Mouse (Mus musculus): ENCODE data around the gene Sco2. TPM values are rescaled to one million over a fixed set of nuclear protein-coding genes. Genes with fewer than 3 reads are reported as not detected.

The Sco2 gene
- polyA plus RNA-seq, 1 experiment from 2014 or later: 11.9 TPM

DNA sequence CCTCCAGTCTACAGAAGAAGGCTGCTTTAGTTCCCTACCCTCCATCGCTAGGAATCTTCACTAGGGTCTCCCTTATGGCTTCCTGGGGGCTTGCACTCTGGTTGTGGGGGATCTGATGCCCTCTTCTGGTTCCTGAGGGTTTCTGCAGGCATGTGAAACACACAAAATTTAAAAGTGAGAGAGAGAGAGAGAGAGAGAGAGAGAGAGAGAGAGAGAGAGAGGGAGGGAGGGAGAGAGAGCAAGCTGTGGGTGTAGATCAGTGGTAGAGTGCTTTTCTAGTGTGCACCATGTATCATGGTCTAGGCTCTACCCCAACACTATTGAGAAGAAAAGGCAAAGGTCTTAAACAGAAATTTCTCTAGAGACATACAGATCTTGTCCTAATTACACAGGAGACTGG is 32.0 kb downstream of the Sco2 start:
- Histone ChIP-seq H3K4me2 (ENCODE audit: low read depth, low read length) (no peak overlapping the region), H3K4me1 (ENCODE audit: control insufficient read depth, insufficient read depth, low read length) (no peaks in the 10 kb centered on the region), H3K9me3 (replicated peaks; ENCODE audit: control insufficient read depth, low read length) (no peaks in the 10 kb centered on the region), H3K36me3 (ENCODE audit: control insufficient read depth, insufficient read depth) (no peaks in the 10 kb centered on the region), H3K4me3 (ENCODE audit: low read length) (no peak overlapping the region), H3K27ac (ENCODE audit: low read length) (no peak overlapping the region), H3K27me3 (ENCODE audit: control insufficient read depth, insufficient read depth, low read length) (no peaks in the 10 kb centered on the region), H3K9ac (ENCODE audit: low read length) (no peak overlapping the region)
- ATAC-seq (replicated peaks; ENCODE audit: extremely low read depth, insufficient read depth, low FRiP score): no peak
- WGBS: 33% methylated on average over 1 of the region's 1 CpGs

DNA sequence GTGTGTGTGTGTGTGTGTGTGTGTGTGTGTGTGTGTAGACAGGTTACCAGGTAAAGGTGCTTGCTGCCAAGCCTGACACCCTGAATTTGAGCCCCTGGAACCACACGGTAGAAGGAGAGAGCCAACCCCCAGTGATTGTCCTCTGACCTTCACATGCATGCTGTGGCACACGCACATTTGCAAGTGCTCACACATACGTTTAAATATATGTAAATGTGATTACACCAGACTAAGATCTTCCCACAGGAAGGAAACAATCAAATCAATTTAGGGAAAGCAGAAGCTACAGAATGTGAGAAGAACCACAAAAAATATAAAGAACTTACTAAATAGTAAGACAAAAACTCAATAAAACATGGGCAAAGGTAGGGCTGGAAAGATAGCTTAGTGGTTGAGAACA is 33.5 kb downstream of the Sco2 start:
- Histone ChIP-seq H3K4me2 (ENCODE audit: low read depth, low read length) (no peak overlapping the region), H3K36me3 (ENCODE audit: control insufficient read depth, insufficient read depth) (no peaks in the 10 kb centered on the region), H3K4me1 (ENCODE audit: control insufficient read depth, insufficient read depth, low read length) (no peaks in the 10 kb centered on the region), H3K9ac (ENCODE audit: low read length) (no peak overlapping the region), H3K4me3 (ENCODE audit: low read length) (no peak overlapping the region), H3K9me3 (replicated peaks; ENCODE audit: control insufficient read depth, low read length) (no peaks in the 10 kb centered on the region), H3K27me3 (ENCODE audit: control insufficient read depth, insufficient read depth, low read length) (no peaks in the 10 kb centered on the region), H3K27ac (ENCODE audit: low read length) (no peak overlapping the region)
- no peak for ATAC-seq (replicated peaks; ENCODE audit: extremely low read depth, insufficient read depth, low FRiP score)
- 74% methylated on average over 3 of the region's 3 CpGs for WGBS

DNA sequence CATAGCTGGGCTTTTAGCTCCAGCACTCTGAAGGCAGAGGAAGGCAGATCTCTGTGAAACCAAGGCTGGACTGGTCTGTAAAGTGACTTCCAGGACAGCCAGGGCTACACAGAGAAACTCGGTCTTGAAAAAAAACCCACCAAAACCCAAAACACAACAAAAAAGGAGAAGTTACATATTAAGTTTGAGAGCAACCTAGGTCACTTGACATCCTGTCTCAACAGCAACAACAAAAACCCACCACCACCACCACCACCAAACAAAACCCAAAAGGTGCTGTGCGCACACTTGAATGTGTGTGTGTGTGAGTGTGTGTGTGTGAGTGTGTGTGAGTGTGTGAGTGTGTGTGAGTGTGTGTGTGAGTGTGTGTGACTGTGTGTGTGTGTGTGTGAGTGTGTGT is 34.0 kb downstream of the Sco2 start:
- H3K4me1 ChIP-seq (ENCODE audit: control insufficient read depth, insufficient read depth, low read length): no peaks in the 10 kb centered on the region
- H3K4me3 ChIP-seq (ENCODE audit: low read length): no peak overlapping the region
- no peaks in the 10 kb centered on the region for H3K36me3 ChIP-seq (ENCODE audit: control insufficient read depth, insufficient read depth)
- H3K9ac ChIP-seq (ENCODE audit: low read length): no peak overlapping the region
- no peak overlapping the region for H3K27ac ChIP-seq (ENCODE audit: low read length)
- WGBS: 82% methylated on average over 2 of the region's 2 CpGs
- H3K4me2 ChIP-seq (ENCODE audit: low read depth, low read length): no peak overlapping the region
- ATAC-seq (replicated peaks; ENCODE audit: extremely low read depth, insufficient read depth, low FRiP score): no peak
- H3K9me3 ChIP-seq (replicated peaks; ENCODE audit: control insufficient read depth, low read length): no peaks in the 10 kb centered on the region
- H3K27me3 ChIP-seq (ENCODE audit: control insufficient read depth, insufficient read depth, low read length): no peaks in the 10 kb centered on the region

DNA sequence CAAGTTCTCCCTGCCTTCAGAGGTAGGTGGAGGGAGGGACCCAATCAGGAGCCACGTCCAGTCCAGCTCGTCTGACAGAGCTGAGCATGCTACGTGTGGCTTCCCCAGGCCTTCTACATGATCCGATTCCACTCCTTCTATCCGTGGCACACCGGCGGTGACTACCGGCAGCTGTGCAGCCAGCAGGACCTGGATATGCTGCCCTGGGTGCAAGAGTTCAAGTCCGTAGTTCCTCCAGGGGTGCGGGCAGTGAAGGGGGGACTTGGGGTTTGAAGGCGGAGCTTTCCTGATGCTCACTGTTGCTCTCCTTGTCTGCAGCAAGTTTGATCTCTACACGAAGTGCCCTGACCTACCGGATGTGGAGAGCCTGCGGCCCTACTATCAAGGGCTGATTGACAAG is 37.2 kb downstream of the Sco2 start:
- Histone ChIP-seq H3K4me1 (ENCODE audit: control insufficient read depth, insufficient read depth, low read length) (no peaks in the 10 kb centered on the region), H3K27me3 (ENCODE audit: control insufficient read depth, insufficient read depth, low read length) (no peaks in the 10 kb centered on the region), H3K4me2 (ENCODE audit: low read depth, low read length) (no peak overlapping the region), H3K4me3 (ENCODE audit: low read length) (no peak overlapping the region), H3K36me3 (ENCODE audit: control insufficient read depth, insufficient read depth) (no peaks in the 10 kb centered on the region), H3K9me3 (replicated peaks; ENCODE audit: control insufficient read depth, low read length) (no peaks in the 10 kb centered on the region), H3K9ac (ENCODE audit: low read length) (no peak overlapping the region), H3K27ac (ENCODE audit: low read length) (no peak overlapping the region)
- ATAC-seq (replicated peaks; ENCODE audit: extremely low read depth, insufficient read depth, low FRiP score): no peak
- 73% methylated on average over 14 of the region's 14 CpGs for WGBS

DNA sequence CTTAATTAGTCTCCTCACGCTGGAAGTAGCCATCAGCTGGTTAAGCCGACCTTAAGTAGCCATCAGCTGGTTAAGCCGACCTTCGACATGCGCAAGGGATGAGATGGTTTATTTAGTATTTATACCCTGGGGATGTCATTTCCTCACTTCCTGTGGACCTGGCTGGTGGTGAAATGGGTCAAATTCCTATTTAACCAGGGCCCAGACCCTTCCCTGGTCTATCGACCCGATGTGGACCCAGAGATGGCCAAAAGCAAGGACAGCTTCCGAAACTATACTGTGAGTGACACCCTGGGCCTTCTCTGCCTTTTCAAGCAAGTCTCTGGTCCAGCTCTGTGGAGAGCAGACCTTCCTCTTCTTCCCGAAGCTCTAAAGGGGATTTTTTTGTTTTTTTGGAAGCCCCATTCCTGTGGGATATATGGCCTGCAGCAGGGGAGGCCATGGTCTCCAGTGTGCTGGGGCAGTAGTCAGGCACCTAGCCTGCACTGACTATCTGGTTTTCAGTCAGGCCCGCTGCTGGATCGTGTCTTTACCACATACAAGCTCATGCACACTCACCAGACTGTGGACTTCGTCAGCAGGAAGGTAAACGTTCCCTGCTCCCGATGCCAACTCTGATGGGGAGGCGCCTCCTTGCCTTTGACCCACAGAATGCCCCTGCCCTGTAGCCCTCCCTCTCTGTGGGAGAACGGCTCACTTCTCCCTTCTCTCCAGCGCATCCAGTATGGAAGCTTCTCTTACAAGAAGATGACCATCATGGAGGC is 38.7 kb downstream of the Sco2 start:
- no peaks in the 10 kb centered on the region for H3K9me3 ChIP-seq (replicated peaks; ENCODE audit: control insufficient read depth, low read length)
- H3K4me2 ChIP-seq (ENCODE audit: low read depth, low read length): no peak overlapping the region
- WGBS: 79% methylated on average over 17 of the region's 17 CpGs
- ATAC-seq (replicated peaks; ENCODE audit: extremely low read depth, insufficient read depth, low FRiP score): no peak
- no peaks in the 10 kb centered on the region for H3K36me3 ChIP-seq (ENCODE audit: control insufficient read depth, insufficient read depth)
- H3K27me3 ChIP-seq (ENCODE audit: control insufficient read depth, insufficient read depth, low read length): no peaks in the 10 kb centered on the region
- no peak overlapping the region for H3K4me3 ChIP-seq (ENCODE audit: low read length)
- no peaks in the 10 kb centered on the region for H3K4me1 ChIP-seq (ENCODE audit: control insufficient read depth, insufficient read depth, low read length)
- H3K9ac ChIP-seq (ENCODE audit: low read length): no peak overlapping the region
- H3K27ac ChIP-seq (ENCODE audit: low read length): no peak overlapping the region

DNA sequence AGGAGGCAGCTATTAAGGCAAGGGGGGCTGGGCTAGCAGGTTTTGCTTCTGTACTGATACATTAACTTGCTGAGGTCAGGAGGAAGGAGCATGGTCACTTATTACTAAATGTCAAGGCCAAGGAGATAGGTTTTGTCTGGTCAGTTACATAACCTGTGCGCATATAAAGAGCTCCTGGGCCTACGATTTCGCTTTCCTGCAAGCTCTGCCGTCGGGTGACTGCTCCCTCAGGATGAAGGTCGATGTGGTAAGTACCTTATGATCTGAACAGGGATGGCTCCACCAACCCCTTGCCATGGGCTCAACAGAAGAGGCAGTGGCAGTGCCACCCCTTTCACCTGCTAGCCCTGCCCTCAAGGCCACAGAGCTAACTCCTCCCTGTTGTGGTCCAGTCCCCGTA is 39.4 kb downstream of the Sco2 start, which contains the start of gene Miox:
Gene Miox (plus strand): TSS at position 128 of the 400 bp plus-strand sequence.
- Histone ChIP-seq H3K27ac (ENCODE audit: low read length) (no peak within 1 kb of the TSS), H3K27me3 (ENCODE audit: control insufficient read depth, insufficient read depth, low read length) (no peaks in the 10 kb centered on the region), H3K4me3 (ENCODE audit: low read length) (no peak within 1 kb of the TSS), H3K9me3 (replicated peaks; ENCODE audit: control insufficient read depth, low read length) (no peaks in the 10 kb centered on the region), H3K4me2 (ENCODE audit: low read depth, low read length) (no peak within 1 kb of the TSS), H3K4me1 (ENCODE audit: control insufficient read depth, insufficient read depth, low read length) (no peaks in the 10 kb centered on the region), H3K36me3 (ENCODE audit: control insufficient read depth, insufficient read depth) (no peaks in the 10 kb centered on the region), H3K9ac (ENCODE audit: low read length) (no peak within 1 kb of the TSS)
- WGBS: 89% methylated on average over 7 of the region's 7 CpGs
- ATAC-seq (replicated peaks; ENCODE audit: extremely low read depth, insufficient read depth, low FRiP score): no peak

DNA sequence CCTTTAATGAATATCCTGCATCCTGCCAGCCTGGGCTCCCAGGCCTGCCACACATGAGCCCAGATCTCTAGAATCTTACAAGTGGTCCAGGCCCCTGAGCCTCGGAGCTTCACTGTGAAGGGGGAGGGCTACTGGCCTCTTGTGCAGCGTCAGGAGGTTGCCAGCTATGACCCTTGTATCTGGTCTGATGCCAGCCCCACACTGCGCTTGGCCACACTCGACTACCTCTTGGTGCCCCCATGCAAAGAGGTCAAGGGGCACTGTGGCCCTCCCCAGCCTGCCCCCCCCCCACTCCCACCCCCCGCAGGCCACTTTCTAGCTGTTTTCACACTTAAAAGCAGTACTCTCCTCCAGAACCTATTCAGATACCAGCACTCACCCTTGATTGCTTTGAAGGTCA is 47.2 kb downstream of the Sco2 start:
- no peak for ATAC-seq (replicated peaks; ENCODE audit: extremely low read depth, insufficient read depth, low FRiP score)
- Histone ChIP-seq H3K36me3 (ENCODE audit: control insufficient read depth, insufficient read depth) (no peaks in the 10 kb centered on the region), H3K27me3 (ENCODE audit: control insufficient read depth, insufficient read depth, low read length) (peaks cover 9% of the 10 kb centered on the region), H3K9ac (ENCODE audit: low read length) (no peak overlapping the region), H3K4me3 (ENCODE audit: low read length) (no peak overlapping the region), H3K4me1 (ENCODE audit: control insufficient read depth, insufficient read depth, low read length) (peaks cover 5% of the 10 kb centered on the region; the same call in 1 of the 2 replicates), H3K4me2 (ENCODE audit: low read depth, low read length) (no peak overlapping the region), H3K9me3 (replicated peaks; ENCODE audit: control insufficient read depth, low read length) (no peaks in the 10 kb centered on the region), H3K27ac (ENCODE audit: low read length) (no peak overlapping the region)
- 47% methylated on average over 5 of the region's 5 CpGs for WGBS

DNA sequence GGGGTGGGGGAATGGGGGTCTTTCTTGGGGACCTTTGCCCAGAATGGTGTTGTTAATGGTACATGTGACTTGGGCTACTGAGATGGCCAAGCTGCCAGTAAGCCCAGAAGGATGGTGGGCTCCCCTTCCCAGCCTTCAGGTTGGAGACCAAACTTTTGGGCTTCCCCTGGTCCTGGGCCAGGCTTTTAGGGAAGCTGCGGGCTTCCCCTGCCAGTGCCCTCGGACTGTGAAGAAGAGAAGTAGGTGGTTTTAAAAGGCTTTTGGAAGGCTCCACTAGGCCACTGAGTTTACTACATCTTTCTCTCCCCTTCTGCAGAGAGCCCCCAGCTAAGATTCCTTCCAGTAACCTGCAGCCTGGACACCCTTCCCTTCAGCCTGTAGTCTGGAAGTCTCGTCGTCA is 50.0 kb downstream of the Sco2 start:
- Histone ChIP-seq H3K4me1 (ENCODE audit: control insufficient read depth, insufficient read depth, low read length) (peaks cover 5% of the 10 kb centered on the region; the same call in 1 of the 2 replicates), H3K36me3 (ENCODE audit: control insufficient read depth, insufficient read depth) (no peaks in the 10 kb centered on the region), H3K4me3 (ENCODE audit: low read length) (no peak overlapping the region), H3K27me3 (ENCODE audit: control insufficient read depth, insufficient read depth, low read length) (peaks cover 10% of the 10 kb centered on the region), H3K9me3 (replicated peaks; ENCODE audit: control insufficient read depth, low read length) (no peaks in the 10 kb centered on the region), H3K9ac (ENCODE audit: low read length) (no peak overlapping the region), H3K27ac (ENCODE audit: low read length) (no peak overlapping the region), H3K4me2 (ENCODE audit: low read depth, low read length) (no peak overlapping the region)
- no peak for ATAC-seq (replicated peaks; ENCODE audit: extremely low read depth, insufficient read depth, low FRiP score)
- 74% methylated on average over 4 of the region's 4 CpGs for WGBS

DNA sequence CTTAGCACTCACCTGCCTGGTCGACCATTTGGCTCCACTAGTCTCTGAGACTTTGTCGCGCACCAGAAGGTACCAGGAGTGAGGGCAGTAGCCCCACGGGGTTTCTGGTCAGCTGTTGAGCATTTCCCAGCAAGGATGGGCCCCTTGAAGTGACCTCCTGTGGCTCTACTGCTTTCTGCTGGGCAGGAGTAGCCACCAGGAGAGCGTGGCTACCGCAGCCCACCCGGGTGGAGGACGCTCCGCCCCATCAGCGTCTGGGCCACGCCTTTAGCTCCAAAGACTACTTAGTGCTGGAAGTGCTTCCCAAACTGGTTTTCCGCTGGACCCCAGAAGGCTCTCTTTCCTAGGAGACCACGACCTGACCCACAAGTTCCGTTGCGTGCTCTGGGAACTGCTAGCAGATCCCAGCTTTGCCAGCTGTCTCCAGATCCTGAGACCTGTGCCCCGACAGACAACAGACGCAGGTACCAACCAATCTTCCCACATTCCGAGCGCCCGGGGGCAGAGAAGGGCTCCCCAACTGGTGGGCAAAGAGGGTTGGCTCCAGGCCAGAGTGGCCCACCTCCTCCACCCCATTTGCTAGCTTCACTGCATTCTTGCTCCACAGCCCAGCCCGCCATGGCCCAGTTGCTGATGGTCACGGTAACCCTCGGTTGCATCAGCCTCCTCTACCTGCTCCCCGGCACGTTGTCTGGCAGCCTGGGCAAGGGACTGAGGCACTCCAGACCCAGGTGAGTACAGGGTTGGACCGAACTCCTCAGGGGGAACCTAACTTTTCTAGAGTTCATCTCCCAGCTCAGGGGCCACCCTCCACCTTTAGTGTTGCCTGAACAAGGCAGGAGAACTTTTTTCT is 50.8 kb downstream of the Sco2 start, which contains the start of gene Adm2:
Gene Adm2 (plus strand): TSS at position 51 of the 853 bp plus-strand sequence.
- Histone ChIP-seq H3K27me3 (ENCODE audit: control insufficient read depth, insufficient read depth, low read length) (peaks cover 10% of the 10 kb centered on the region), H3K9ac (ENCODE audit: low read length) (peak within 1 kb of the TSS; percentile 57), H3K36me3 (ENCODE audit: control insufficient read depth, insufficient read depth) (no peaks in the 10 kb centered on the region), H3K9me3 (replicated peaks; ENCODE audit: control insufficient read depth, low read length) (no peaks in the 10 kb centered on the region), H3K27ac (ENCODE audit: low read length) (no peak within 1 kb of the TSS), H3K4me1 (ENCODE audit: control insufficient read depth, insufficient read depth, low read length) (peaks cover 5% of the 10 kb centered on the region; the same call in 1 of the 2 replicates), H3K4me2 (ENCODE audit: low read depth, low read length) (peak within 1 kb of the TSS; percentile 60), H3K4me3 (ENCODE audit: low read length) (peak within 1 kb of the TSS; percentile 35)
- no peak for ATAC-seq (replicated peaks; ENCODE audit: extremely low read depth, insufficient read depth, low FRiP score)
- WGBS: 7% methylated on average over 26 of the region's 26 CpGs
